Mouse (Mus musculus) liver, embryonic 14.5 days (tissue): ENCODE measurements around the gene Olfr1445. TPM values are rescaled to one million over a fixed set of nuclear protein-coding genes. Genes with fewer than 3 reads are reported as not detected.

Experiments
- ATAC-seq: fragments of 200-750 bp; cut with Nextera tagmentation; 2 replicates; pipeline ENCODE4 v1.8.0; 2017; ENCODE audit warnings: moderate number of reproducible peaks, mild to moderate bottlenecking, moderate library complexity; ENCODE audit not compliant: insufficient read depth
- DNase-seq, 3 experiments: peaks; one replicate each; pipeline ENCODE4 v3.0.0-alpha.2; 2012 to 2013; ENCODE audit warnings: low read depth in 3 of 3, low spot score in 3 of 3
- H3K27ac ChIP-seq: fragments of 300-500 bp; sonication (generic); 2 replicates; pipeline ENCODE4 v1.5.1; 2014; ENCODE audit warnings: moderate library complexity, mild to moderate bottlenecking, control low read depth, inconsistent platforms
- H3K27me3 ChIP-seq: fragments of 300-500 bp; sonication (generic); 2 replicates; pipeline ENCODE4 v1.6.1; 2014; ENCODE audit warnings: mild to moderate bottlenecking, low read length, moderate library complexity; ENCODE audit not compliant: control insufficient read depth, insufficient read depth
- H3K36me3 ChIP-seq: fragments of 300-500 bp; sonication (generic); replicated peaks from 2 replicates; pipeline ENCODE4 v1.6.1; 2014; ENCODE audit warnings: low read depth; ENCODE audit not compliant: control insufficient read depth, insufficient read depth
- H3K4me1 ChIP-seq, 2 experiments: fragments of 200-500 bp in 1 of 2; fragments of 300-500 bp in 1 of 2; sonication (generic) in 1 of 2; replicated peaks; 2 replicates each; pipeline ENCODE4 v1.6.1; 2012 to 2014; ENCODE audit warnings: antibody characterized with exemption in 1 of 2, inconsistent platforms in 1 of 2, low read length in 1 of 2; ENCODE audit not compliant: control insufficient read depth in 2 of 2, insufficient read depth in 2 of 2
- H3K4me2 ChIP-seq: fragments of 300-500 bp; sonication (generic); 2 replicates; pipeline ENCODE4 v1.6.1; 2014; ENCODE audit warnings: low read depth, mild to moderate bottlenecking, control low read depth, moderate library complexity
- H3K4me3 ChIP-seq, 2 experiments: fragments of 200-500 bp in 1 of 2; fragments of 300-500 bp in 1 of 2; sonication (generic) in 1 of 2; 2 replicates each; pipeline ENCODE4 v1.5.1; 2012 to 2014; ENCODE audit warnings: low read depth in 2 of 2, low read length in 2 of 2, mild to moderate bottlenecking in 2 of 2, control low read depth in 1 of 2, inconsistent platforms in 1 of 2, moderate library complexity in 1 of 2; ENCODE audit not compliant: insufficient read depth in 1 of 2
- H3K9ac ChIP-seq: fragments of 300-500 bp; sonication (generic); replicated peaks from 2 replicates; pipeline ENCODE4 v1.6.1; 2014; ENCODE audit warnings: mild to moderate bottlenecking, control low read depth, moderate library complexity
- H3K9me3 ChIP-seq: fragments of 300-500 bp; sonication (generic); 2 replicates; pipeline ENCODE4 v1.6.1; 2016; ENCODE audit warnings: low read length, mixed read lengths; ENCODE audit not compliant: control insufficient read depth
- CTCF ChIP-seq: IDR thresholded peaks from 2 replicates; pipeline ENCODE4 v1.5.1; 2016; ENCODE audit warnings: antibody characterized with exemption, low read depth, control low read depth
- EP300 ChIP-seq: IDR thresholded peaks from 2 replicates; pipeline ENCODE4 v1.6.1; 2016; ENCODE audit warnings: antibody characterized with exemption, low read depth
- WGBS: fragments of 180-500 bp; shearing (Covaris S2); extraction: QIAGEN DNeasy Blood & Tissue Kit; methylation state at CpG from one replicate; pipeline ENCODE4 v1.1.7; 2014; ENCODE audit not compliant: insufficient replicate concordance; 5-methylcytosine and 5-hydroxymethylcytosine counted together
- polyA plus RNA-seq, 2 experiments: library from polyadenylated mRNA; depleted of rRNA in 1 of 2; stranded (reverse) in 1 of 2; unstranded in 1 of 2; fragments of >200 nt; fragmentation: Nextera tagmentation in 1 of 2; extraction: Ambion mirVana in 1 of 2; gene quantifications; 2 replicates each; pipeline versions ENCODE4 v1.2.1 to v1.2.3; 2012 to 2014

Olfr1445 gene
- polyA plus RNA-seq (2012; rRNA removed) (not detected in 2 replicates), polyA plus RNA-seq (2014; fragmentation: Nextera tagmentation; extraction: Ambion mirVana) (not detected in 2 replicates)

DNA sequence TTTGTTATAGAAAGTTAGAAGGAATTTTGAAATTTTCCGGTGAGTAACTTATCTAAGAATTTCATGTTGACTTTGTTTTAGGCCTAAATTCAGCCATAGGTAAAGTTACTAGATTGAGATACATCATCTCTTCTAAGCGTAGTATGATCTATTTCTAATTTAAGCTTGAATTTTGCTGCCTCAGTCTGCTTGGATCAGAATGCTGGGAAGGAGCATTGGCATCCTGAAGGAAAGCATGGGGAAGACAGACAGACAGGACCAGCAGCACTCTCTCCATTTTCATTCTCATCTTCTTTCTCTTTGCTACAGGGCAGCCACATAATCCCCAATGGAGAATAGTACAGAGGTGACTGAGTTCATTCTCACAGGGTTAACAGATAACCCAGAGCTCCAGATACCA lies at the start of gene Olfr1445:
TSS of gene Olfr1445 (plus strand) at position 301 of the 400 bp plus-strand sequence.
- H3K4me2 ChIP-seq, result no peak within 1 kb of the TSS
- no peak for DNase-seq
- whole genome bisulfite sequencing, result 64% methylated on average over 2 of the region's 2 CpGs
- no peaks in the 10 kb centered on the region for H3K4me1 ChIP-seq
- H3K9me3 ChIP-seq, result no peaks in the 10 kb centered on the region
- TF ChIP-seq EP300, result no peak
- no peak for TF ChIP-seq CTCF
- no peak within 1 kb of the TSS for H3K27ac ChIP-seq
- no peaks in the 10 kb centered on the region for H3K27me3 ChIP-seq
- no peak within 1 kb of the TSS for H3K9ac ChIP-seq
- no peaks in the 10 kb centered on the region for H3K36me3 ChIP-seq
- no peak for ATAC-seq
- no peak within 1 kb of the TSS for H3K4me3 ChIP-seq

DNA sequence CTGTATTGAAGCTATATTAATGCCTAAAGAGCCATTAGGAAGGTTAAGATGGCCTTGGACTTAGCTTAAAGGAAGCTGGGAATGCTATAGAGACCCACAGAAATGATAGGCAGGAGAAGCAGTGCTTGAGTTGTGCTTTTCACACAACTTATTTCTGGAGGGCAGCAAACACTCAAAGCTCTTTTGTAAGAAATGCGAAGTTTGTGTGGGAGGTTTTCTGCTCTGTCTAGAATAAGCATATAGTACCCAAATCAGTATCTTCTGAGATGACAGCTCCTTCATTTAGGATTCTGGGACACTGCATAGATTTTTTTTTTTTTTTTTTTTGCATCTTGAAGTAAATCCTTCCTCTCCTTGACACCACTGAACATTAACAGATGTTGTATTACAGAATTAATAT lies 45.1 kb upstream of the Olfr1445 start:
- no peak for DNase-seq
- no peak overlapping the region for H3K9ac ChIP-seq
- no peaks in the 10 kb centered on the region for H3K27me3 ChIP-seq
- H3K4me3 ChIP-seq, result no peak overlapping the region
- ATAC-seq, result no peak
- H3K4me2 ChIP-seq, result no peak overlapping the region
- H3K9me3 ChIP-seq, result no peaks in the 10 kb centered on the region
- no peaks in the 10 kb centered on the region; a peak in 1 of 4 replicates for H3K4me1 ChIP-seq
- H3K36me3 ChIP-seq, result no peaks in the 10 kb centered on the region
- WGBS, result 53% methylated on average over 1 of the region's 1 CpGs
- no peak overlapping the region for H3K27ac ChIP-seq
- TF ChIP-seq EP300 (no peak), CTCF (no peak)

- H3K27me3 ChIP-seq, result no peaks in the 10 kb centered on the region
- no peak within 1 kb of the TSS for H3K27ac ChIP-seq
- H3K4me3 ChIP-seq, result no peak within 1 kb of the TSS
- TF ChIP-seq CTCF, result no peak
- TF ChIP-seq EP300, result no peak
- H3K4me2 ChIP-seq, result no peak within 1 kb of the TSS
- ATAC-seq, result no peak
- no peaks in the 10 kb centered on the region for H3K36me3 ChIP-seq
- H3K9ac ChIP-seq, result no peak within 1 kb of the TSS
- H3K4me1 ChIP-seq, result no peaks in the 10 kb centered on the region
- no peaks in the 10 kb centered on the region for H3K9me3 ChIP-seq
- DNase-seq, result no peak
Observed at GRCm38 (mm10) chr19:12846382-12846781, 37.3 kb upstream of the Olfr1445 start, which contains the start of gene Gm5244. TSS of gene Gm5244 (plus strand) at chr19:12846682.

DNA sequence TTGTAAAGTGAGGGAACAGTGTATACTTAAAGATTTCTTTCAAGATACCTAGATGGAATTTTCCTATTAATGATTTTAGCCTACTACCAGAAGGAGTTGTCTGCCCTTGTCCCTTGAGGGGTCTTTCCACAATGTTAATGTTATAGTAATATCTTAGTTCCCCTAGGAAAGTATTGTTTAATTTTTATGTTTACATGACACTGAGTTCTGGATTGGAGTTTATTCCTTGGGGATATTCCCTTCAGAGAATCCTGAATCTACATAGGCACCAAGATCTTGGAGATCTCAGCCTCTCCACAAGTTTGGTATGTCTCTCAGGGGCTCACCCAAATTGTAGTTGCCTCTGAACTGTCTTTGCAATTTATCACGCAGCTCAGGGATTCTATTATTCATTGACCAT lies 26.7 kb upstream of the Olfr1445 start, which contains the start of gene Olfr1444:
TSS of gene Olfr1444 (plus strand) at position 301 of the 400 bp plus-strand sequence.
- Histone ChIP-seq H3K27me3 (no peaks in the 10 kb centered on the region), H3K9ac (no peak within 1 kb of the TSS), H3K9me3 (no peaks in the 10 kb centered on the region), H3K27ac (no peak within 1 kb of the TSS), H3K36me3 (no peaks in the 10 kb centered on the region), H3K4me1 (no peaks in the 10 kb centered on the region), H3K4me3 (no peak within 1 kb of the TSS), H3K4me2 (no peak within 1 kb of the TSS)
- TF ChIP-seq CTCF (no peak), EP300 (no peak)
- DNase-seq (no peak), ATAC-seq (no peak)
- 35% methylated on average over 1 of the region's 1 CpGs for WGBS

DNA sequence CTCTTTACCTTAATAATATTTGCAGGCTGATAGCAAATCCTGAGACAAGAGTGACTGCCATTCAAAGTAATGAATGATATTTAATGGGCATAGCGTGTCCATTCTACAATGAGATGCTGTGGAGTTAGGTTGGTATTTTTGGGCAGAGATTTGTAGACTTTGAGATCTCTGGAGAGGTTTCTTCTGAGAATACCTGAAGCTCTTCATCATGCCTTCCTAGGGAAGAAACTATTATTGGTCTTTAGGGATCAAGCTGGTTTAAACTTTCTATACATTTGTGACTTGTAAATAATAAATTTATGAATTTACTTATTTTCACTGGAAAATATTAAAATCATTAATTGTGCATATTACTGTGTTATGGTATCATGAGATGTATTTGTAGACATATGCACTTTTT lies 9.8 kb downstream of the Olfr1445 start, which contains the start of gene Olfr1446:
TSS of gene Olfr1446 (minus strand) at position 101 of the 400 bp plus-strand sequence.
- ATAC-seq (no peak), DNase-seq (no peak)
- H3K9me3 ChIP-seq, result no peaks in the 10 kb centered on the region
- WGBS, result 48% methylated on average over 1 of the region's 1 CpGs
- H3K36me3 ChIP-seq, result no peaks in the 10 kb centered on the region
- no peaks in the 10 kb centered on the region for H3K4me1 ChIP-seq
- H3K9ac ChIP-seq, result no peak within 1 kb of the TSS
- no peaks in the 10 kb centered on the region for H3K27me3 ChIP-seq
- H3K4me3 ChIP-seq, result no peak within 1 kb of the TSS
- no peak within 1 kb of the TSS for H3K27ac ChIP-seq
- H3K4me2 ChIP-seq, result no peak within 1 kb of the TSS
- TF ChIP-seq CTCF (no peak), EP300 (no peak)
